Mouse (Mus musculus): ENCODE measurements around the gene Bsn.

Gene Bsn

GRCm38 (mm10) chr9:108085261-108085660, 104.9 kb downstream of the Bsn start:
- DNase-seq, result no peak

DNA sequence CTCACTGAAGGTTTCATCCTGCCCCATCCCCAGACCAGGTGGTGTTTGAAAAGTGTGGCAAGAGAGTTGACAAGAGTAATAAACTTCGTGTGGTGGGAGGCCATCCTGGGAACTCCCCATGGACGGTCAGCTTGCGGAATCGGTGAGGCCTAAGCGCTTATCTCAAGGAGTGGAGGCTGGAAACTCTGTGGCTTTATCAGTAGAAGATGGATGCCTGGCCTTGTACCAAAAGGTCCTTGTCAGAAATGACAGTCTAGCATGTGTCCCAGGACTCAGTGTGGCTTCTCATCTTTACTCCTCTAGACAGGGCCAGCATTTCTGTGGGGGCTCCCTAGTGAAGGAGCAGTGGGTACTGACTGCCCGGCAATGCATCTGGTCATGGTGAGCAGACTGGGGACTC, 106.6 kb downstream of the Bsn start:
- DNase-seq, result no peak

DNA sequence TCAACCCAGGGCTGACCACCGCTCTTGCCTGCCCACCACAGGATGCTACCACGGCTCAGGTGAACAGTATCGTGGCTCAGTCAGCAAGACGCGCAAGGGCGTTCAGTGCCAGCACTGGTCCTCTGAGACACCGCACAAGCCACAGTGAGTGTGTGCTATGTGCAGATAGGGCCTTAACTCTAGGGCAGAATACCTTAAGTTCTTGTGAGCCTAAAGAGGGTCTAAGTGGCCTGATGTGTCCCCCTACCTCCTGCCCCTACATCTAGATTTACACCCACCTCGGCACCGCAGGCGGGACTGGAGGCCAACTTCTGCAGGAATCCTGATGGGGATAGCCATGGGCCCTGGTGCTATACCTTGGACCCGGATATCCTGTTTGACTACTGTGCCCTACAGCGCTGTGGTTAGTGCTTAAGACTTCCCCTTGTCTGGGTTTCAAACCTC, 107.2 kb downstream of the Bsn start, which contains the start of gene Rnf123:
Rnf123 (minus strand) TSS at position 359 of the 444 bp plus-strand sequence.
- no peak for DNase-seq

DNA sequence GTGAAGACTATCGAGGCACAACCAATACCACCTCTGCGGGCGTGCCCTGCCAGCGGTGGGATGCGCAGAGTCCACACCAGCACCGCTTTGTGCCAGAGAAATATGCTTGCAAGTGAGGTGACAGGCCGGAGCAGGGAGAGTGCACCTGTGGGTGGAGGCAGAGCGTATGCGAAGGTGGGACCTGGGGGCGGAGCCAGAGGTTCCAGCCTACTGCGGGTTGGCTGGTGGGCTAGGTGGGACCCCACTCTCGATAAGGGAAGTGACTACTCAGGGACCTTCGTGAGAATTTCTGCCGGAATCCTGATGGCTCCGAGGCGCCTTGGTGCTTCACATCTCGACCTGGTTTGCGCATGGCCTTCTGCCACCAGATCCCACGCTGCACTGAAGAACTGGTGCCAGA, 107.6 kb downstream of the Bsn start:
- peak; percentile 30 for DNase-seq

- no peak for DNase-seq
Measured at GRCm38 (mm10) chr9:108080168-108080567, 110.0 kb downstream of the Bsn start, which contains the start of gene Mst1. Mst1 (plus strand) TSS chr9:108080436.

- no peak for DNase-seq
Measured at GRCm38 (mm10) chr9:108073141-108073930, 116.8 kb downstream of the Bsn start.

GRCm38 (mm10) chr9:108072481-108072924, 117.7 kb downstream of the Bsn start:
- DNase-seq, result no peak

- DNase-seq, result no peak
Measured at GRCm38 (mm10) chr9:108071801-108072200, 118.4 kb downstream of the Bsn start.

DNA sequence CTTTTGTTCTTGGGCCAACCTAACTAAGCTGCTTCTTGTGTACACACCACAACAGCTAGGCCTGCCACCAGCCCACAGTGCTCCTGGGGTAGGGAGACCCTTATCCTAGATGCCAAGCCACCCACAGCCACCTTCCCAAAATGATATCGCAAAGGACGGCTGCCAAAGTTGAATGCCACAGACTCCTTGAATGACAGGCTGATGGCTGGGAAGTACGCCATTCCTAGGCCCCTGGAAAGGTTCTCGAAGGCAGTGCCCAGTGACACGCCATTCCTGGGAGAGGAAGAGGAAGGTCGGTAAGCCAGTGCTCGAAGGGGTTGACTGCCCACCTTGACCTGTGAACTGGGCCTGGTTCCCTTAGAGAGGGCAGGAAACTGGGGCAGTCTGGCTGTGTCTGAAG, 120.7 kb downstream of the Bsn start:
- DNase-seq, result no peak

DNA sequence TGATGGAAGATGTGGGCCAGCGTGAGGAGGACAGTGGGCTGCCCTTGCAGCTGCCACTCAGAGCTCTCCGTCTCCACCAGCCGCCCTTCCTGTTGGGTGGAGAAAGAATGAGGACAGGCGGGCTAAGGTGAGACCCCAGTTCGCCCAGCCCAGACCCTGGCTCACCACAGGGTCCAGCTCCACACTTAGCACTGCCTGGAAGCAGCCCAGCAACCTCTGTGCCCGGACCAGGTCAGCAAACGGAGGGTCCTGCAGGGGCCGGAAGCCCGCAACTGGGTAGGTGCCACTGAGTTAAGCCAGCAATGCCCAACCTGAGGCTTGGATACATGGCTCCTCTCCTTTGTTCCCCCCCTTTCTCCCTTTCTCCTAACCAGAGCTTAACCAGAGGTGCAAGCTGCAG, 121.2 kb downstream of the Bsn start:
- no peak for DNase-seq

DNA sequence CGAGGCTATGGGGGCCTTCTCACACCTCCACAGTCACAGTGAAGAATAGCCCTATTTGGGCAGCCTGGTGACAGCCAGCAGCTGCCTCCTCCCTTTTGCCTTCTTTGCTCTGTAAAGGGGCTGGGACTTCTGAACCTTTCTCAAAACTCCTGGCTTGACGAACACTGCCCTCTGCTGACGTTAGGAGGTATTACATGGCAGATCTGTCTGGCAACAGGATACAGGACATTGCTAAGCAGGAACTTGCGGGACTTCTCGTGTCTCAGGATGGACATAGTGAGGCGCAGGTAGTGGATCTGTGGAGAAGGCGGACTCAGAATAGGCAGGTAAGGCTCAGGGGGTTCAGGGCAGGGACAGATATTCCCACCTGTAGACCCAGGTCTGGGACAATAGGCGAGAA, 122.3 kb downstream of the Bsn start:
- DNase-seq, result peak; percentile 82

DNA sequence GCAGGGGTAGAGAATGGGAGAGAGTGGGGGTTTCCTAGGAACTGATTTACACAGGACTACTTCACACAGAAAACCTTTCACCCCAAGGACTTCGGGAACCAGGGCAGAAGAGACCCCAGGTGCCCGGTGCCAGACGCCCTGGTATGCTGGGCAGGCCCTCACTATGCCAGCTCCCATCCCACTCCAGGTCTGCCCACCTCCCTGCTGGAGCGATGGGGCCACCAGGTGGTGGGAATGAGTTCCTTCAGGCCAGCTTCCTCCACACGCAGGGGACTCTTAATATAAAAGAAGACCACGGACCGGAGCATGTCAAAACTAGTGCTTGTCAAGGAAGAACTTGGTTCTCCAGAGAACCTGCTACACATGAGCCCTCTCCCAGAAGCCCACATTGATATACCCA, 123.0 kb downstream of the Bsn start:
- no peak for DNase-seq

GRCm38 (mm10) chr9:108065491-108066011, 124.6 kb downstream of the Bsn start:
- peak; percentile 70 for DNase-seq

GRCm38 (mm10) chr9:108063361-108063760, 126.8 kb downstream of the Bsn start:
- no peak for DNase-seq

- DNase-seq, result no peak
Measured at GRCm38 (mm10) chr9:108062142-108062541, 128.0 kb downstream of the Bsn start.

GRCm38 (mm10) chr9:108058291-108058690, 131.9 kb downstream of the Bsn start:
- DNase-seq, result no peak

DNA sequence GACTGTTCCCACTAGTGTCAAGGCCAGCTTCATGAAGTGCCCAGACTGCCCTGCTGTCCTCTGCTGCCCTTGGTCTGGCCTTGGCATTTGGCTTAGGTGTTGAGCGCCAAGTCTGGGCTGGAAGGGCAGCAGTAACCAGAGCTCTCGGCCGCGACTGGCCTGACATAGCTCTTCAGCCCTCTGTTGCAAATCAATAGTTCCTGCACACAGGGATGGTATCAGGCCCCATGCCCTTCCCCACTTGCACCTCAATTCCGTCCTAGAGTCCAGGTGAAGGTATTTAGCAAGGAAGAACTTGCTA, 133.0 kb downstream of the Bsn start:
- no peak for DNase-seq

DNA sequence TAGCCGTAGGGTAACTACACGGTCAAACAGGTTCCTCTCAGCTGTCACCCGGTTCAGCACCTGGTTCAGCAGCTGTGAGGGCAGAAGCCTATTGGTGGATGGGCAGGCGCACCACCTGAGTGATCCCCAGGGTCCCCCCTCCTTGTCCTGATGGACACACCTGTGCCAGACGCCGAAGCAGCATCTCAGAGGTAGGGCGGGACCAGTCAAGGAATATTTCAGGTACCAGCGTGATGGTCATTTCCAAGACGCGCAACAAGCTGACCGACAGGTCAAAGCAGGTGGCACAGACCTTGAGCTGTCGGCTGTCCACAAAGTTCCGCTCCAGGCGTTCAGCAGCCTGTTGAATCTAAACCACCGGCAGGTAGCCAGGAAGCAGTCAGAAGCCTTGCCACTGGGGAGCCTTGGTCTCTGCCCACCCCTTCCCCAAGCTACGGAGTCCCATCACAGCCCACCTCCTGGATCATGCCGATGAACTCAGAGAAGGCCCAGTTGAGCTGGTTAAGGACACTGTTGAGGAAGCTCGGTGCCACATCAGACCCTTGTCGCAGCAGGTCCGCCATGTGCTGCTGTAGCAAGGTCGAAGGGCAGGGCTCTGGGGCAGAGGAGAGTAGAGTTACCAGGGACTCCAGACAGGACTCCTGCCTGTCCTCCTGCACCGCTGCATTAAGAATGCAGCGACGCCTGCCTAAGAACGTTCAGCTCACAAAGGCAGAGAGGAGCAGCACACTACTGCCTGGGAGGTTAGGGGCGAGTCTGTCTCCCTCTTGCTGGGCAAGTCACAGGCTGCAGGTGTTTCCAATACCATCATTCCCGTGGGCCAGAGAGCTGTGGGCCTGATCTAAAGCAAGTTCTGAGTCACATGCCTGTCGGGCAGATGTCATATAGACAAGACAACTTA, 133.6 kb downstream of the Bsn start:
- no peak for DNase-seq

GRCm38 (mm10) chr9:108055661-108056237, 134.4 kb downstream of the Bsn start:
- no peak for DNase-seq

DNA sequence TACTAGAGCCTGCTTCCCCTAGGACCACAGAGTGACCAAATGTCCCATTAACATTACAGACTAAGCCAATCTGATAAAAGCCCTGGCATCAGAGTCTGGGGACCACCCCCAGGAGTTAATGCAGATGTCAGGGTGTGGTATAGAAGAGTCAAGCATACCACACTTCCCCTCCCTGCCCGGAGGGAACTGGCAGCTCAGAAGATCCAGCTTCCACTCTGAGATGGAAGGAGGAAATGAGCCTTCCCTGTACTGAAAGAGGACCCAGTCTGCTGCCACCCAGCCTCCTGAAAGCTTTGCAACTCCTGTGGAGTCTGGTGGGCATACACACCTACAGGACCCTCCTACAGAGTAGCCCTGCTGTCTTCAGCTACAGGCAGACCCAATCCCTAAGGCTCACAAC, 135.1 kb downstream of the Bsn start:
- DNase-seq, result no peak

DNA sequence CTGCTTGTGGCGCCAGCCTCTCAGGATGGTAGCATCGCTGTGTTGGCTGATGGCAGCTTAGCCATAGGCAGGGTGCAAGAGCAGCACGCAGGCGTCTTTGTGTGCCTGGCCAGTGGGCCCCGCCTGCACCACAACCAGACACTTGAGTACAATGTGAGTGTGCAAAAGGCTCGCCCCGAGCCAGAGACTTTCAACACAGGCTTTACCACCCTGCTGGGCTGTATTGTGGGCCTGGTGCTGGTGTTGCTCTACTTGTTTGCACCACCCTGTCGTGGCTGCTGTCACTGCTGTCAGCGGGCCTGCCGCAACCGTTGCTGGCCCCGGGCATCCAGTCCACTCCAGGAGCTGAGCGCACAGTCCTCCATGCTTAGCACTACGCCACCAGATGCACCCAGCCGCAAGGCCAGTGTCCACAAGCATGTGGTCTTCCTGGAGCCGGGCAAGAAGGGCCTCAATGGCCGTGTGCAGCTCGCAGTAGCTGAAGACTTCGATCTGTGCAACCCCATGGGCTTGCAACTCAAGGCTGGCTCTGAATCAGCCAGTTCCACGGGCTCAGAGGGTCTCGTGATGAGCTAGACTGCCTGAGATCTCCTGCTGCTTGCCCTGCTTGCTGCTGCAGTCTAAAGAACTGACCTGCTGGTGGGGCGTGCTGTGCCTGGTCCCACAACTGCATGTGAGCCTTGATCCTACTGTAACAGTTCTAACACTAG, 135.7 kb downstream of the Bsn start:
- DNase-seq, result no peak

GRCm38 (mm10) chr9:108053665-108054225, 136.4 kb downstream of the Bsn start:
- no peak for DNase-seq

Measured in thymus, postnatal 14 days (tissue).